Mouse (Mus musculus) kidney, adult 2 months (tissue): ENCODE data around the gene Jakmip3. TPM values are rescaled to one million over a fixed set of nuclear protein-coding genes. Genes with fewer than 3 reads are reported as not detected.

Source experiments
- DNase-seq: peaks from one replicate; pipeline ENCODE4 v3.0.0; 2021
- H3K27ac ChIP-seq: fragments of 200-500 bp; 2 replicates; pipeline ENCODE4 v1.5.1; 2012; ENCODE audit warnings: low read depth, low read length, control low read depth, inconsistent platforms; ENCODE audit not compliant: insufficient read depth
- H3K27me3 ChIP-seq: fragments of 200-500 bp; replicated peaks from 2 replicates; pipeline ENCODE4 v1.6.1; 2012; ENCODE audit warnings: mild to moderate bottlenecking, moderate library complexity, low read length, inconsistent platforms; ENCODE audit not compliant: control insufficient read depth, insufficient read depth
- H3K36me3 ChIP-seq: fragments of 200-500 bp; 2 replicates; pipeline ENCODE4 v1.6.1; 2012; ENCODE audit warnings: mild to moderate bottlenecking, moderate library complexity, low read length, inconsistent platforms; ENCODE audit not compliant: control insufficient read depth, insufficient read depth
- H3K4me1 ChIP-seq: fragments of 200-500 bp; 2 replicates; pipeline ENCODE4 v1.6.1; 2011; ENCODE audit warnings: low read length; ENCODE audit not compliant: control insufficient read depth, insufficient read depth
- H3K4me3 ChIP-seq: fragments of 200-500 bp; 2 replicates; pipeline ENCODE4 v1.5.1; 2011; ENCODE audit warnings: mild to moderate bottlenecking, low read depth, low read length, control low read depth; ENCODE audit not compliant: insufficient read depth
- CTCF ChIP-seq: fragments of 200-500 bp; conservative IDR thresholded peaks from 2 replicates; pipeline ENCODE4 v1.5.1; 2011; ENCODE audit warnings: low read depth, mild to moderate bottlenecking, control low read depth, low read length, moderate library complexity, mixed read lengths; ENCODE audit not compliant: insufficient read depth, insufficient read length
- POLR2A ChIP-seq: fragments of 200-500 bp; IDR thresholded peaks from one replicate; pipeline ENCODE4 v1.6.1; 2011; ENCODE audit warnings: low read depth, low read length, control low read depth
- WGBS: fragments of 180-500 bp; shearing (Covaris S2); methylation state at CpG from one replicate; pipeline ENCODE4 v1.1.7; 2018; 5-methylcytosine and 5-hydroxymethylcytosine counted together
- polyA plus RNA-seq: library from polyadenylated mRNA; depleted of rRNA; stranded (reverse); fragments of >200 nt; gene quantifications from 2 replicates; pipeline ENCODE4 v1.2.3, GENCODE M21; 2012; rRNA removed

Jakmip3 gene
- 0.03 and 0.06 TPM in 2 replicates for polyA plus RNA-seq

- WGBS = 1% methylated on average over 78 of the region's 78 CpGs
- no peak within 1 kb of the TSS for H3K27ac ChIP-seq
- TF ChIP-seq POLR2A (no peak), CTCF (no peak)
- no peaks in the 10 kb centered on the region; the same call in none of the 2 replicates for H3K27me3 ChIP-seq
- no peak for DNase-seq
- H3K4me1 ChIP-seq = no peaks in the 10 kb centered on the region
- H3K4me3 ChIP-seq = peak within 1 kb of the TSS; percentile 25; the same call in 1 of the 2 replicates
- H3K36me3 ChIP-seq = no peaks in the 10 kb centered on the region
These were observed at the start of gene Jakmip3 for GRCm38 (mm10) chr7:138940612-138941461. Gene Jakmip3 (plus strand): TSS chr7:138940730.

GRCm38 (mm10) chr7:138898122-138898521 is 42.4 kb upstream of the Jakmip3 start:
- Histone ChIP-seq H3K27ac (no peak overlapping the region), H3K36me3 (peaks cover 8% of the 10 kb centered on the region), H3K4me3 (no peak overlapping the region), H3K4me1 (peaks cover 15% of the 10 kb centered on the region), H3K27me3 (no peaks in the 10 kb centered on the region)
- 38% methylated on average over 2 of the region's 2 CpGs for WGBS
- DNase-seq = peak; percentile 88
- TF ChIP-seq CTCF (no peak), POLR2A (no peak)

- Histone ChIP-seq H3K27ac (no peak overlapping the region), H3K27me3 (no peaks in the 10 kb centered on the region), H3K36me3 (peaks cover 6% of the 10 kb centered on the region; the same call in 1 of the 2 replicates), H3K4me3 (no peak overlapping the region), H3K4me1 (peaks cover 16% of the 10 kb centered on the region)
- no peak for DNase-seq
- 77% methylated on average over 4 of the region's 4 CpGs for WGBS
- TF ChIP-seq CTCF = no peak
- no peak for TF ChIP-seq POLR2A
These were observed 41.8 kb upstream of the Jakmip3 start for GRCm38 (mm10) chr7:138898743-138899142.

DNA sequence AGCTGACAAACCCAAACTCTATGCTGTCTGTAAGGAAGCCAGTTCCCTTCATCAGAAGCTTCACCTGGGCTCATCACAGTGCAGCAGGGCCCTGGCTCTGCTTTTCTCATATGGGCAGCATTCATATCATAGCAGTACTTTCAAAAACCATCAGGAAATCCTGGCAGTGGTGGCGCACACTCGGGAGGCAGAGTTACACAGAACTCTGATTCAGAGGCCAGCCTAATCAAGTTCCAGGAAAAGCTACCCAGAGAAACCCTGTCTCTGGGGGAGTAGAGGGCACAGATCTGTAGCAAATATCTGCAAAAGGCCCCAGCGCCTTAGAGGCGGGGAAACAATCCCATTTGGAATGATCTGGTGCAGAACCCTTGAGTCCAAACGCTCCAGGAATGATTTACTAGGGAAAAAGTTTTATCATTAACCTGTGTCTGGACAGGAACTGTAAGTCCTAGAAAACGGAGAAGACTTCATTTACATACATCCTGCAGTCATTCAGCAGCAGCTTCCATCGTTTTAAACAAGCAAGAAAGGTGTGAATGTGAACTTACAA is 36.6 kb upstream of the Jakmip3 start:
- peak overlapping the region; percentile 58; the same call in 1 of the 2 replicates for H3K27ac ChIP-seq
- peak; percentile 92 for DNase-seq

DNA sequence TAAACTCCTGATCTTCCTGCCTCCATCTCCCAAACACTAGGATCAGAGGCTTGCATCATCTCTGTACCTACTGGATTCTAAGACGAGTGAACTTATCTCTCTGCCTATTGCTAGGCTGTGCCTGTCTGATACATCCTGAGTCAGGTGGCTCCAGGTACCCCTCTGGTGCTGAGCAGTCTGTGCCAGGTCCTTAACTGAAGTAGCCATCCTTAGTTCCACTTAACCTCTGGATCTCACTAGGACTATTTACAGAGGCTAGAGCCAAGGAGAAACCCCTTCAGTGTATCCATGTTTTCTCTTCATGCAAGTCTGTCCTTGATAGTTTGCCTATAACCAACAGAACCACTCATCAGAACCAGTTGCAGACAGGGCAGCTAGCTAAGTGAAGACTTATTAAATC is 34.1 kb upstream of the Jakmip3 start:
- no peak for TF ChIP-seq POLR2A
- no peak for TF ChIP-seq CTCF
- WGBS = 63% methylated on average over 1 of the region's 1 CpGs
- H3K4me1 ChIP-seq = peaks cover 45% of the 10 kb centered on the region
- 0 out of 2 replicates have a peak overlapping the region, but pooled peaks have one; percentile 24 for H3K27ac ChIP-seq
- H3K27me3 ChIP-seq = no peaks in the 10 kb centered on the region
- H3K36me3 ChIP-seq = no peaks in the 10 kb centered on the region
- H3K4me3 ChIP-seq = no peak overlapping the region
- no peak for DNase-seq

More for the DNA sequence above, 36.6 kb upstream of the Jakmip3 start:
- Histone ChIP-seq H3K4me3 (no peak overlapping the region), H3K36me3 (no peaks in the 10 kb centered on the region), H3K4me1 (peaks cover 41% of the 10 kb centered on the region), H3K27me3 (no peaks in the 10 kb centered on the region)
- 26% methylated on average over 7 of the region's 7 CpGs for WGBS
- TF ChIP-seq POLR2A = no peak
- no peak for TF ChIP-seq CTCF

- TF ChIP-seq POLR2A (no peak), CTCF (no peak)
- Histone ChIP-seq H3K27ac (peak overlapping the region; percentile 24; the same call in 1 of the 2 replicates), H3K36me3 (no peaks in the 10 kb centered on the region), H3K4me3 (peak overlapping the region; percentile 16), H3K27me3 (no peaks in the 10 kb centered on the region), H3K4me1 (peaks cover 43% of the 10 kb centered on the region)
- 18% methylated on average over 7 of the region's 7 CpGs for WGBS
- peak; percentile 71 for DNase-seq
These were observed 33.5 kb upstream of the Jakmip3 start for GRCm38 (mm10) chr7:138907043-138907442.

- WGBS = 58% methylated on average over 5 of the region's 5 CpGs
- Histone ChIP-seq H3K27me3 (no peaks in the 10 kb centered on the region), H3K4me3 (peak overlapping the region; percentile 99), H3K4me1 (peaks cover 38% of the 10 kb centered on the region), H3K36me3 (no peaks in the 10 kb centered on the region), H3K27ac (peak overlapping the region; percentile 99)
- TF ChIP-seq POLR2A = no peak
- no peak for TF ChIP-seq CTCF
- peak; percentile 76 for DNase-seq
These were observed 32.6 kb upstream of the Jakmip3 start for GRCm38 (mm10) chr7:138907976-138908375.
